Mouse (Mus musculus) lung, embryonic 16.5 days (tissue): ENCODE measurements around the gene Cemip. TPM values are rescaled to one million over a fixed set of nuclear protein-coding genes. Genes with fewer than 3 reads are reported as not detected.
"Not testable (repeated sequence)": the region's sequence is repeated elsewhere in the genome, so short reads cannot be mapped to it uniquely, and the experiment has no call there.

Source experiments
- ATAC-seq: fragments of 200-750 bp; cut with Nextera tagmentation; 2 replicates; pipeline ENCODE4 v1.8.0; 2017; ENCODE audit warnings: low read depth, mild to moderate bottlenecking, moderate library complexity
- H3K27ac ChIP-seq: fragments of 300-500 bp; sonication (generic); 2 replicates; pipeline ENCODE4 v1.5.1; 2014; ENCODE audit warnings: mild to moderate bottlenecking, control low read depth, low read length
- H3K27me3 ChIP-seq: fragments of 300-500 bp; sonication (generic); 2 replicates; pipeline ENCODE4 v1.6.1; 2014; ENCODE audit warnings: low read depth, low read length, mixed read lengths; ENCODE audit not compliant: control insufficient read depth, insufficient read depth
- H3K36me3 ChIP-seq: fragments of 300-500 bp; sonication (generic); 2 replicates; pipeline ENCODE4 v1.6.1; 2014; ENCODE audit warnings: low read length; ENCODE audit not compliant: control insufficient read depth, insufficient read depth
- H3K4me1 ChIP-seq: fragments of 300-500 bp; sonication (generic); replicated peaks from 2 replicates; pipeline ENCODE4 v1.6.1; 2014; ENCODE audit warnings: low read length, mixed read lengths; ENCODE audit not compliant: control insufficient read depth, insufficient read depth
- H3K4me2 ChIP-seq: fragments of 300-500 bp; sonication (generic); 2 replicates; pipeline ENCODE4 v1.6.1; 2014; ENCODE audit warnings: low read depth, low read length, control low read depth
- H3K4me3 ChIP-seq: fragments of 300-500 bp; sonication (generic); 2 replicates; pipeline ENCODE4 v1.5.1; 2014; ENCODE audit warnings: mild to moderate bottlenecking, low read length, control low read depth
- H3K9ac ChIP-seq: fragments of 300-500 bp; sonication (generic); 2 replicates; pipeline ENCODE4 v1.6.1; 2014; ENCODE audit warnings: low read length, control low read depth
- H3K9me3 ChIP-seq: fragments of 300-500 bp; sonication (generic); 2 replicates; pipeline ENCODE4 v1.6.1; 2016; ENCODE audit warnings: low read length; ENCODE audit not compliant: control insufficient read depth
- WGBS: fragments of 180-500 bp; shearing (Covaris S2); extraction: QIAGEN DNeasy Blood & Tissue Kit; methylation state at CpG from one replicate; pipeline ENCODE4 v1.1.7; 2014; 5-methylcytosine and 5-hydroxymethylcytosine counted together
- polyA plus RNA-seq: library from polyadenylated mRNA; unstranded; fragments of >200 nt; fragmentation: Nextera tagmentation; extraction: Ambion mirVana; gene quantifications from 2 replicates; pipeline ENCODE4 v1.2.1, GENCODE M21; 2015

Gene Cemip
- polyA plus RNA-seq, 1 experiment from 2014 or later, result 1.4 TPM

GRCm38 (mm10) chr7:83900519-83900918 lies 185.8 kb downstream of the Cemip start:
- no peaks in the 10 kb centered on the region for H3K9me3 ChIP-seq
- ATAC-seq, result no peak
- H3K4me1 ChIP-seq, result peaks cover 21% of the 10 kb centered on the region
- WGBS, result 69% methylated on average over 3 of the region's 3 CpGs
- H3K9ac ChIP-seq, result no peak overlapping the region
- no peaks in the 10 kb centered on the region for H3K27me3 ChIP-seq
- peak overlapping the region; percentile 16; the same call in 1 of the 2 replicates for H3K27ac ChIP-seq
- no peak overlapping the region for H3K4me3 ChIP-seq
- peaks cover 43% of the 10 kb centered on the region for H3K36me3 ChIP-seq
- no peak overlapping the region for H3K4me2 ChIP-seq

- no peaks in the 10 kb centered on the region for H3K9me3 ChIP-seq
- H3K4me1 ChIP-seq, result peaks cover 32% of the 10 kb centered on the region
- peaks cover 43% of the 10 kb centered on the region for H3K36me3 ChIP-seq
- no peak overlapping the region for H3K27ac ChIP-seq
- no peaks in the 10 kb centered on the region for H3K27me3 ChIP-seq
- ATAC-seq, result no peak
- H3K4me2 ChIP-seq, result no peak overlapping the region
- WGBS, result 82% methylated on average over 11 of the region's 11 CpGs
- no peak overlapping the region for H3K9ac ChIP-seq
- no peak overlapping the region for H3K4me3 ChIP-seq
Measured at GRCm38 (mm10) chr7:83898267-83898666, 188.0 kb downstream of the Cemip start.

GRCm38 (mm10) chr7:83896077-83896740 lies 190.1 kb downstream of the Cemip start:
- Histone ChIP-seq H3K27ac (no peak overlapping the region), H3K9me3 (no peaks in the 10 kb centered on the region), H3K36me3 (peaks cover 43% of the 10 kb centered on the region), H3K9ac (no peak overlapping the region), H3K27me3 (no peaks in the 10 kb centered on the region), H3K4me3 (no peak overlapping the region), H3K4me2 (no peak overlapping the region), H3K4me1 (peaks cover 25% of the 10 kb centered on the region)
- no peak for ATAC-seq
- WGBS, result 86% methylated on average over 5 of the region's 5 CpGs

GRCm38 (mm10) chr7:83894348-83894747 lies 192.0 kb downstream of the Cemip start:
- Histone ChIP-seq H3K27me3 (no peaks in the 10 kb centered on the region), H3K9ac (no peak overlapping the region), H3K4me3 (no peak overlapping the region), H3K36me3 (peaks cover 32% of the 10 kb centered on the region), H3K27ac (no peak overlapping the region), H3K4me1 (peaks cover 19% of the 10 kb centered on the region), H3K4me2 (no peak overlapping the region), H3K9me3 (no peaks in the 10 kb centered on the region)
- ATAC-seq, result no peak
- 83% methylated on average over 1 of the region's 1 CpGs for WGBS

- peak; percentile 4; the same call in 1 of the 2 replicates for ATAC-seq
- peak overlapping the region; percentile 74 for H3K4me3 ChIP-seq
- H3K27me3 ChIP-seq, result no peaks in the 10 kb centered on the region
Measured at GRCm38 (mm10) chr7:83892333-83892669, 194.0 kb downstream of the Cemip start.

GRCm38 (mm10) chr7:83891433-83892332 lies 194.6 kb downstream of the Cemip start:
- H3K27me3 ChIP-seq, result no peaks in the 10 kb centered on the region
- peak overlapping the region; percentile 92 for H3K27ac ChIP-seq
- ATAC-seq, result peak; percentile 98
- WGBS, result 2% methylated on average over 40 of the region's 44 CpGs
- peaks cover 19% of the 10 kb centered on the region for H3K4me1 ChIP-seq
- H3K9ac ChIP-seq, result peak overlapping the region; percentile 81
- no peaks in the 10 kb centered on the region for H3K9me3 ChIP-seq
- H3K36me3 ChIP-seq, result peaks cover 9% of the 10 kb centered on the region
- peak overlapping the region; percentile 74 for H3K4me3 ChIP-seq
- H3K4me2 ChIP-seq, result peak overlapping the region; percentile 59

More at GRCm38 (mm10) chr7:83892333-83892669, 194.0 kb downstream of the Cemip start:
- peaks cover 19% of the 10 kb centered on the region for H3K4me1 ChIP-seq
- peak overlapping the region; percentile 92 for H3K27ac ChIP-seq
- peaks cover 12% of the 10 kb centered on the region for H3K36me3 ChIP-seq
- H3K4me2 ChIP-seq, result peak overlapping the region; percentile 59
- H3K9me3 ChIP-seq, result no peaks in the 10 kb centered on the region
- H3K9ac ChIP-seq, result peak overlapping the region; percentile 81
- WGBS, result under 1% methylated on average over 21 of the region's 21 CpGs

- WGBS, result 83% methylated on average over 5 of the region's 5 CpGs
- H3K4me1 ChIP-seq, result peaks cover 26% of the 10 kb centered on the region
- H3K36me3 ChIP-seq, H3K4me3 ChIP-seq, ATAC-seq, H3K9me3 ChIP-seq, H3K4me2 ChIP-seq, H3K27me3 ChIP-seq, H3K27ac ChIP-seq, H3K9ac ChIP-seq: not testable (repeated sequence)
Measured at GRCm38 (mm10) chr7:83889946-83890345, 196.4 kb downstream of the Cemip start.

GRCm38 (mm10) chr7:83889383-83889782 lies 196.9 kb downstream of the Cemip start:
- Histone ChIP-seq H3K9ac (no peak overlapping the region), H3K4me1 (peaks cover 28% of the 10 kb centered on the region), H3K36me3 (no peaks in the 10 kb centered on the region; the same call in 1 of the 2 replicates), H3K4me2 (no peak overlapping the region), H3K27me3 (no peaks in the 10 kb centered on the region), H3K4me3 (no peak overlapping the region), H3K27ac (no peak overlapping the region), H3K9me3 (no peaks in the 10 kb centered on the region)
- ATAC-seq, result no peak
- 54% methylated on average over 3 of the region's 3 CpGs for WGBS

- no peak for ATAC-seq
- Histone ChIP-seq H3K4me1 (peaks cover 26% of the 10 kb centered on the region), H3K9ac (no peak overlapping the region), H3K27ac (no peak overlapping the region), H3K4me3 (no peak overlapping the region), H3K36me3 (peaks cover 3% of the 10 kb centered on the region; the same call in 1 of the 2 replicates), H3K9me3 (no peaks in the 10 kb centered on the region), H3K4me2 (no peak overlapping the region), H3K27me3 (no peaks in the 10 kb centered on the region)
- WGBS, result 91% methylated on average over 6 of the region's 6 CpGs
Measured at GRCm38 (mm10) chr7:83886366-83887129, 199.8 kb downstream of the Cemip start.
